Mouse (Mus musculus) liver, adult 2 months (tissue): ENCODE measurements around the gene Plaur. TPM values are rescaled to one million over a fixed set of nuclear protein-coding genes. Genes with fewer than 3 reads are reported as not detected.

Experiments used
- DNase-seq: peaks from one replicate; pipeline ENCODE4 v3.0.0-alpha.2; 2011; ENCODE audit warnings: low read depth, low spot score; ENCODE audit errors: extremely low read depth
- H3K27ac ChIP-seq: fragments of 200-500 bp; replicated peaks from 2 replicates; pipeline ENCODE4 v1.5.1; 2012; ENCODE audit warnings: low read depth, mild to moderate bottlenecking, control low read depth, inconsistent platforms, low read length; ENCODE audit not compliant: insufficient read depth
- H3K27me3 ChIP-seq: fragments of 200-500 bp; 2 replicates; pipeline ENCODE4 v1.6.1; 2012; ENCODE audit warnings: mild to moderate bottlenecking, moderate library complexity, low read length, inconsistent platforms; ENCODE audit not compliant: control insufficient read depth, insufficient read depth
- H3K36me3 ChIP-seq: fragments of 200-500 bp; 2 replicates; pipeline ENCODE4 v1.6.1; 2012; ENCODE audit warnings: low read length, inconsistent platforms; ENCODE audit not compliant: control insufficient read depth, insufficient read depth
- H3K4me1 ChIP-seq: fragments of 200-500 bp; 2 replicates; pipeline ENCODE4 v1.6.1; 2011; ENCODE audit warnings: low read length; ENCODE audit not compliant: control insufficient read depth, insufficient read depth
- H3K4me3 ChIP-seq: fragments of 200-500 bp; 2 replicates; pipeline ENCODE4 v1.5.1; 2011; ENCODE audit warnings: low read depth, mild to moderate bottlenecking, control low read depth, low read length, moderate library complexity; ENCODE audit not compliant: insufficient read depth
- H3K79me2 ChIP-seq: fragments of 200-500 bp; 2 replicates; pipeline ENCODE4 v1.6.1; 2012; ENCODE audit warnings: inconsistent platforms, mild to moderate bottlenecking, low read length, moderate library complexity; ENCODE audit not compliant: control insufficient read depth, insufficient read depth
- H3K9ac ChIP-seq: fragments of 200-500 bp; 2 replicates; pipeline ENCODE4 v1.6.1; 2012; ENCODE audit warnings: low read depth, mild to moderate bottlenecking, control low read depth, inconsistent platforms, low read length
- CTCF ChIP-seq: fragments of 200-500 bp; IDR thresholded peaks from 2 replicates; pipeline ENCODE4 v1.5.1; 2011; ENCODE audit warnings: low read depth, low read length, control low read depth
- POLR2A ChIP-seq: fragments of 200-500 bp; IDR thresholded peaks from 2 replicates; pipeline ENCODE4 v1.6.1; 2011; ENCODE audit warnings: low read length, control low read depth; ENCODE audit not compliant: insufficient read depth; ENCODE audit errors: extremely low read depth
- WGBS: fragments of 180-500 bp; shearing (Covaris S2); methylation state at CpG from one replicate; pipeline ENCODE4 v1.1.7; 2018; 5-methylcytosine and 5-hydroxymethylcytosine counted together
- polyA plus RNA-seq: library from polyadenylated mRNA; depleted of rRNA; stranded (reverse); fragments of >200 nt; gene quantifications from 2 replicates; pipeline ENCODE4 v1.2.3, GENCODE M21; 2012
- total RNA-seq: library from RNA; depleted of rRNA; stranded (reverse); fragments of >200 nt; gene quantifications from 2 replicates; pipeline ENCODE4 v1.2.3, GENCODE M21; 2014

The Plaur gene
- total and polyA plus RNA-seq, 2 experiments: 0.18 to 0.97 TPM

DNA sequence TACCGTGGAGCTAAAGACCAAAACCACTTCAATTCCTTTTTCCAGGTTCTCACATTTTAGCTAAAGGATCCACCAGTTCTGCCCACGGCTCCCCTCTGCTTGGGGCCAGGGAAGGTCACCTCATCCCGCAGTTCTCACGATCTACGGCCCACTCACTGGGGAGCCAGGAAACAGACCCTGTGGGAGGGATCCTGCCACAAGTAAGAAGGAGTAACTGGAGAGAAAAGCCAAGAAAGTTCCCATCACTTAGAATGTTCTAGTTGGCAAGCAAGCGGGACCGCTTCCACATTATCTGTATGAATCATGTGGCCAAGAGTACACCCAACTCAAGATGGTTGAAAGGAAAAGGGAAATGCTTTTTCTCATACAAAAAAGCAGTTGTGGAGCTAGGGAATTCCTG is 14.6 kb downstream of the Plaur start:
- Histone ChIP-seq H3K4me1 (peaks cover 6% of the 10 kb centered on the region), H3K79me2 (no peaks in the 10 kb centered on the region), H3K27me3 (no peaks in the 10 kb centered on the region), H3K36me3 (no peaks in the 10 kb centered on the region), H3K27ac (no peak overlapping the region), H3K9ac (no peak overlapping the region), H3K4me3 (no peak overlapping the region)
- DNase-seq: no peak
- WGBS: 88% methylated on average over 7 of the region's 7 CpGs
- TF ChIP-seq POLR2A (no peak), CTCF (no peak)

DNA sequence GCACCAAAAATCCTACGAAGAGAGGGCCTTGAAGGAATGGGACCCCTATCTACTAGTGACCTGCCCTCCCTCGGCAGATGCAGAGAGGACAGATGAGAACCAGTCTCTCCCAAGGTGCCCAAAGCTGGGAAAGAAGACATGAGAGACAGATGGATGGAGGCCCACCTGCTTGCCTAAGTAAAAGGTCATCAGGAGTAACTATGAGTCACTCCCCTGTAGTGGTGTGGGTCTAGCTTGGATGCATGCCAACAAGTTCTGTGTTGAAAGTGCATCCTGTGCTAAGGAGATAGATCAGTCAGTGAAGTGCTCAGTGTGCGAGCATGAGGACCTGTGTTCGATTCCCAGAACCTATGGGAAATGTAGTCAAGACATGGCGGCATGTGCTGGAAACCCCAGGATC is 16.6 kb downstream of the Plaur start:
- no peaks in the 10 kb centered on the region for H3K27me3 ChIP-seq
- H3K4me3 ChIP-seq: no peak overlapping the region
- peaks cover 6% of the 10 kb centered on the region for H3K4me1 ChIP-seq
- H3K79me2 ChIP-seq: no peaks in the 10 kb centered on the region
- H3K36me3 ChIP-seq: no peaks in the 10 kb centered on the region
- no peak overlapping the region for H3K27ac ChIP-seq
- no peak overlapping the region for H3K9ac ChIP-seq
- no peak for DNase-seq
- TF ChIP-seq POLR2A (no peak), CTCF (no peak)
- whole genome bisulfite sequencing: 86% methylated on average over 5 of the region's 5 CpGs

DNA sequence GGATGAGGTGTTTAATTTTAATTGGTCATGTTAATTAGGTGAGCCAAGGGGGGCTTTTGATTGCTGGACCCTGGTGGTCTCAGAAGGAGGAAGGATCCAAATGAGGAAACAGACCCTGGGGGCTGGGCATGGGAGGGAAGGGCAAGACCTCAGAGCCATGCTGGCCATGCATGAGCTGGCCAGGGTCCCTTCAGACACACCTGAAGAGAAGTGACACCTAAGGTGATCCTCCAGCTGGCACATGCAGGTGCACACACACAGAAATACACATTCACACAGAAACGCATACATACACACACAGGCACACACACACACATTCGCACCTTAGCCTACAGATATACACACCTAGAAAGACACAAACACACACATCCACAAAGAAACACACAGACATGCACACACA is 17.4 kb downstream of the Plaur start:
- Histone ChIP-seq H3K27ac (no peak overlapping the region), H3K36me3 (no peaks in the 10 kb centered on the region), H3K9ac (no peak overlapping the region), H3K27me3 (no peaks in the 10 kb centered on the region), H3K4me1 (no peaks in the 10 kb centered on the region; the same call in 1 of the 2 replicates), H3K4me3 (no peak overlapping the region), H3K79me2 (no peaks in the 10 kb centered on the region)
- WGBS: 96% methylated on average over 2 of the region's 2 CpGs
- no peak for TF ChIP-seq POLR2A
- no peak for TF ChIP-seq CTCF
- DNase-seq: no peak

DNA sequence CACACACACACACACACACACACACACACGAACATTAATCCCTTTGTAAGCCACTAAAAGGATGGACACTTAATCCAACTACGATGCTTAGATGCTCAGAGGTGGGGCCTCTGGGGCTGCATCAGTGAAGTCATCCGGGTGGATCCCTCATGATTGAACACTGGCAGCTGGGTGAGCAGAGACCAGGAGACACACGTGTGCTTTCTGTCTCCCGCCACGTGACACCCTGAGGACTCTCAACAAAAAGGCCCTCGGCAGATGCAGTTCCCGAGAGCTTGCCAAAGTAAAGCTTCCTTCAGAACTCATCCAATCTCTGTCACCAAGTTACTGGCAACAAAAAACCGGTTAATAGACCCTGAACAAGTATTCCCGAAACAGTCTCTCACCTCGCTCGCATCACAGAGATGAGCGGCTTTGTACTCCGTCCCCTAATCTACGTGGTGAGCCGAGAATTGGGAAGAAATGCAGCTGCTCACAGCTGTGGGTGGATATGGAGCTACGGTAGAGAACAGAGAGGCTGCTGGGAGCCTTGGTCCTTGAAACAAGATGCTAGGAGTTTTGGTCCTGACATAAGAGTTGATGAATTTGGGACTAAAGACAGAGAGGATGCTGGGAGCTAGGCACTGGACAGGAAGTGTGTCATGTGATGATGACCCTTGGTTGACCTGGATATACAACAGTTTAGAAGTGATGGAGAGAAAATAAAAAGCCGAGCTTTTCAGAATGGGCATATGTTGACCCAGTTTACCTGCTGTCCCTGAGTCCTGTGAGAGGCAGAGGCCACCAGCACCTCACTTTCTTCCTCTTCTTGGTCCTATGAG is 18.0 kb downstream of the Plaur start:
- 55% methylated on average over 18 of the region's 18 CpGs for WGBS
- no peak overlapping the region for H3K9ac ChIP-seq
- peak; percentile 31 for DNase-seq
- H3K79me2 ChIP-seq: no peaks in the 10 kb centered on the region
- no peaks in the 10 kb centered on the region; the same call in 1 of the 2 replicates for H3K4me1 ChIP-seq
- no peak for TF ChIP-seq POLR2A
- TF ChIP-seq CTCF: no peak
- H3K27me3 ChIP-seq: no peaks in the 10 kb centered on the region
- no peaks in the 10 kb centered on the region for H3K36me3 ChIP-seq
- H3K27ac ChIP-seq: no peak overlapping the region
- no peak overlapping the region for H3K4me3 ChIP-seq

DNA sequence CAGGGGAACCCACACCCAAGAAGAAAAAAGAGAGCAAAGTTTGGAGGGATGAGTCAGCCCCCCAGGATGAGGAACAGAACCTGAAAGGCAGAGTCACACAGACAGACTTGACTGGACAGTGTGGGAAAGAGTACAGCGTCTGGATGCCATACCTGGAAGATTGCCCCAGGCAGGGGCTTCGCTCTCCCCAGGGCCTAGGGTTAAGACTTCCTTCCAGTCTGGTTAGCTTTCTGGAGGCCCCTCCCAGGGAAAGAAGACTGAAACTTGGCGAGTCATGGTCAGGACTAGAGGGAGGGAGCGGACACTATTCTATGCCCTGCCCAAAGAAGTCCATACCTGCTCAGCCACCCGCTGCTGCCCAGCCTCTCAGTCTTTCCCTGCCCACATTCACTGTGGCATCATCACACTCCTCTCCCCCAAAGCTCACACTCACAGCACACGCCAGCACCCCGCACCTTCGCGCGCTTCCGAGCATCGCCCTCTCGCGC is 18.7 kb downstream of the Plaur start:
- no peak overlapping the region for H3K9ac ChIP-seq
- no peaks in the 10 kb centered on the region for H3K27me3 ChIP-seq
- DNase-seq: no peak
- H3K36me3 ChIP-seq: no peaks in the 10 kb centered on the region
- 31% methylated on average over 14 of the region's 14 CpGs for WGBS
- peak overlapping the region; percentile 76; the same call in 1 of the 2 replicates for H3K4me3 ChIP-seq
- no peaks in the 10 kb centered on the region for H3K79me2 ChIP-seq
- TF ChIP-seq CTCF (no peak), POLR2A (no peak)
- no peaks in the 10 kb centered on the region for H3K4me1 ChIP-seq
- H3K27ac ChIP-seq: no peak overlapping the region
